Mouse (Mus musculus): ENCODE data around the gene Dusp10.

The Dusp10 gene

GRCm38 (mm10) chr1:184108254-184108653 lies 95.2 kb downstream of the Dusp10 start:
- no peak for DNase-seq

GRCm38 (mm10) chr1:184117586-184117985 lies 104.5 kb downstream of the Dusp10 start:
- DNase-seq = no peak

- no peak for DNase-seq
These were observed 104.9 kb downstream of the Dusp10 start for GRCm38 (mm10) chr1:184117991-184118390.

- no peak for DNase-seq
These were observed 105.5 kb downstream of the Dusp10 start for GRCm38 (mm10) chr1:184118586-184118985.

Measured in cerebellum, adult 9-11 months (tissue).